Mouse (Mus musculus) kidney, embryonic 15.5 days (tissue): ENCODE measurements around the gene Tdrd7. TPM values are rescaled to one million over a fixed set of nuclear protein-coding genes. Genes with fewer than 3 reads are reported as not detected.

Experiments used
- ATAC-seq: fragments of 200-750 bp; cut with Nextera tagmentation; replicated peaks from 2 replicates; pipeline ENCODE4 v1.8.0; 2017; ENCODE audit warnings: moderate TSS enrichment; ENCODE audit not compliant: low FRiP score
- H3K27ac ChIP-seq: fragments of 300-500 bp; sonication (generic); 2 replicates; pipeline ENCODE4 v1.5.1; 2015; ENCODE audit warnings: mild to moderate bottlenecking, inconsistent platforms
- H3K27me3 ChIP-seq: fragments of 300-500 bp; sonication (generic); 2 replicates; pipeline ENCODE4 v1.6.1; 2015; ENCODE audit warnings: inconsistent platforms
- H3K36me3 ChIP-seq: fragments of 300-500 bp; sonication (generic); 2 replicates; pipeline ENCODE4 v1.6.1; 2015; ENCODE audit warnings: inconsistent platforms
- H3K4me1 ChIP-seq: fragments of 300-500 bp; sonication (generic); 2 replicates; pipeline ENCODE4 v1.6.1; 2015; ENCODE audit warnings: inconsistent platforms
- H3K4me2 ChIP-seq: fragments of 300-500 bp; sonication (generic); 2 replicates; pipeline ENCODE4 v1.6.1; 2015; ENCODE audit warnings: moderate library complexity, mild to moderate bottlenecking, inconsistent platforms
- H3K4me3 ChIP-seq: fragments of 300-500 bp; sonication (generic); replicated peaks from 2 replicates; pipeline ENCODE4 v1.5.1; 2015; ENCODE audit warnings: mild to moderate bottlenecking, inconsistent platforms
- H3K9ac ChIP-seq: fragments of 300-500 bp; sonication (generic); 2 replicates; pipeline ENCODE4 v1.6.1; 2015; ENCODE audit warnings: mild to moderate bottlenecking, inconsistent platforms
- H3K9me3 ChIP-seq: fragments of 300-500 bp; sonication (generic); replicated peaks from 2 replicates; pipeline ENCODE4 v1.6.1; 2016; ENCODE audit warnings: inconsistent platforms
- WGBS: fragments of 180-500 bp; shearing (Covaris S2); methylation state at CpG from one replicate; pipeline ENCODE4 v1.1.7; 2015; ENCODE audit warnings: mixed read lengths; 5-methylcytosine and 5-hydroxymethylcytosine counted together
- polyA plus RNA-seq: library from polyadenylated mRNA; unstranded; fragments of >200 nt; fragmentation: Nextera tagmentation; extraction: Ambion mirVana; gene quantifications from 2 replicates; pipeline ENCODE4 v1.2.1, GENCODE M21; 2015

Tdrd7 gene
- polyA plus RNA-seq, 1 experiment from 2014 or later = 19.3 TPM

DNA sequence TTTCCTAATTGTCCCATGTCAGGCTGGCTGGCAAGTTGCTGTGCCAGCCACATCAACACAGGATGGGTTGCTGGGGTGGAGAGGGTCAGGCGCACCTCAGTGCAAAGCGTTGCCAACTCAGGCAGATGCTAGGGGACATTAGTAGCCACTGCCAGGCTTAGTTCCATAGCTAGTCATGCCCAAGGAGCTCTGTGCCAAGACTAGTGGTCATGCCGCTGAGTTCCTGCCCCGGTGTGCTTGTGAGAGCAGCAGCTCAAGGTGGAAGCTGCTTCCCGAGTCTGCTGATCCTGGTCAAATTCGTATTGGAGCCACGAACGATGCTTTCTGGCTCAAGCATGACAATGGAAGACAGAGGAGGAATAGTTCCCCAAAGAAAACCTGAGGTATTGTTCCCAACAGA lies 9.0 kb upstream of the Tdrd7 start:
- no peaks in the 10 kb centered on the region for H3K36me3 ChIP-seq
- no peaks in the 10 kb centered on the region for H3K9me3 ChIP-seq
- no peak overlapping the region for H3K27ac ChIP-seq
- no peaks in the 10 kb centered on the region for H3K4me1 ChIP-seq
- WGBS = 94% methylated on average over 8 of the region's 8 CpGs
- no peaks in the 10 kb centered on the region for H3K27me3 ChIP-seq
- no peak for ATAC-seq
- H3K9ac ChIP-seq = no peak overlapping the region
- no peak overlapping the region for H3K4me2 ChIP-seq
- no peak overlapping the region for H3K4me3 ChIP-seq

DNA sequence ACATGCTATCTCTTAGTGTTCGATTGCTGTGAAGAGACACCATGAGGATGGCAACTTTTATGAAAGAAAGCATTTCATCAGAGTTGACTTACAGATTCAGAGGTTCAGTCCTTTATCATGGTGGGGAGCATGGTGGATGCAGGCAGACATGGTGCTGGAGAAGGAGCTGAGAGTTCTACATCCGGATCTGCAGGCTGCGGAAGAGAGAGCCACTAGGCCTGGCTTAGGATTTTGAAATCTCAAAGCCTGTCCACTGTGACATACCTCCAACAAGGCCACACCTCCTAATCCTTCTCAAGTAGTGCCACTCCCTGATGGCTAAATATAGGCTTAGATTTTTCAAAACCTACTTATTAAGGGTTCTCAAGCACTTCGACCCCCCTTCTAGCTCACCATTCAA lies 8.4 kb upstream of the Tdrd7 start:
- H3K4me2 ChIP-seq = no peak overlapping the region
- no peaks in the 10 kb centered on the region for H3K4me1 ChIP-seq
- H3K9me3 ChIP-seq = no peaks in the 10 kb centered on the region
- H3K27ac ChIP-seq = no peak overlapping the region
- H3K27me3 ChIP-seq = no peaks in the 10 kb centered on the region
- H3K9ac ChIP-seq = no peak overlapping the region
- H3K4me3 ChIP-seq = no peak overlapping the region
- ATAC-seq = no peak
- H3K36me3 ChIP-seq = no peaks in the 10 kb centered on the region
- 95% methylated on average over 4 of the region's 4 CpGs for WGBS

DNA sequence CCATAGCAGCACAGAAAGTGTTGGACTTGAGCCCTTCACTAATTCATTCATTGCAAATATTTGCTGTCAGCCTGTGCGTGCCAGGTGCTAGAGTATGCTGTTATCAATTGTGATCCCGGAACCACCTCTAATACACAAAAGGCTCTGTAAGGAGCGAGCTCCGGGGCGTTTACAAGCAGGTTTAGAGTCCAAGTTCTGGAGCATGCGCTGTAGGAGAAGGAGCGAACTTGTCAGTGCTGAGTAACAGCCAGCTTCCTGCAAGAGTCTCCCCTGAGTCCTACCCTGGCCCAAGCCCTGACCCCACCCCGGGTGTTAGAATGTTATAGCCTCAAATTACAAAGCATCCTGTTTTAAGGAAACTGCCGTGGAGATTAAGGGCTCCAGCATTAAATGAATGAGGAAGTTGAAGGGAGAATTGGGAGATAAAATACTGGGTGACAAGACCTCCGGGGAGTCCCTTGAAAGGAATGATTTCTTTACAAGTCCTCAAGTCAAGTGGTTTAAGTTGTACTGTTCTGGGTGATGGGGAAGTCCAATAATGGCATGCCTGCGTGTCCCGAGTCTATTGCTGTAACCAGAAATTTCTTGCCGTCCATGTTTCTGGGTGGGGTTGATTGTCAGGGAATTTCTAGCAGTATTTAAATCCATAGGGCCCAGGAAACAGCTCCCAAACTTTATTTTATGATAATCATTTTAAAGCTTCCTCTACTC lies 758 bp downstream of the Tdrd7 start:
- H3K27ac ChIP-seq = peak overlapping the region; percentile 84
- H3K36me3 ChIP-seq = no peaks in the 10 kb centered on the region
- H3K9ac ChIP-seq = no peak overlapping the region

DNA sequence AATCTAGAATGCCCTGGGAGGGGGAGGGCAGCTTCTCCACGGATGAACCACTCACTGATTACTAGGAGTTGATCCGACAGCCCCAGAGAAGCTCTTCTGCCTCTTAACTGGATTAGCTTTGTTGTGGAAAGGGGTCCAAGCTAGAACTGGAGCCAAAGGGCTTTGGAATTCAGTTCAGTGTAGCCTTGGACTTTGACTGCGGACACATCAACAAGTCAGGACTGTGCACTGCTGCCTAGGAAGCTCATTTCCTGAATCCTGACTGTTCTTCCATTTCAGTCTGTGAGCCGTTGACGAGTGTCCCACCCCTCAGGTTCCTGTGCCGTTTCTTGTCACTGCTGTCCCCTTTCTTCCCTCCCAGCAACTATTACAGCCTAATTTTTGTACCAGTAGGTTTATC lies 1.6 kb downstream of the Tdrd7 start:
- H3K27me3 ChIP-seq = peaks cover 11% of the 10 kb centered on the region; the same call in 1 of the 2 replicates
- H3K9ac ChIP-seq = no peak overlapping the region
- H3K4me1 ChIP-seq = peaks cover 46% of the 10 kb centered on the region
- no peaks in the 10 kb centered on the region for H3K36me3 ChIP-seq
- H3K9me3 ChIP-seq = no peaks in the 10 kb centered on the region
- WGBS = 20% methylated on average over 6 of the region's 6 CpGs
- peak overlapping the region; percentile 84 for H3K27ac ChIP-seq
- ATAC-seq = no peak
- H3K4me2 ChIP-seq = peak overlapping the region; percentile 47
- H3K4me3 ChIP-seq = no peak overlapping the region

More for the DNA sequence above, 758 bp downstream of the Tdrd7 start:
- 0 out of 2 replicates have a peak, but pooled peaks have one; percentile 48 for ATAC-seq
- H3K4me1 ChIP-seq = peaks cover 46% of the 10 kb centered on the region
- peak overlapping the region; percentile 47 for H3K4me2 ChIP-seq
- H3K9me3 ChIP-seq = no peaks in the 10 kb centered on the region
- peaks cover 6% of the 10 kb centered on the region; the same call in 1 of the 2 replicates for H3K27me3 ChIP-seq
- 13% methylated on average over 13 of the region's 13 CpGs for WGBS
- H3K4me3 ChIP-seq = peak overlapping the region; percentile 6; the same call in 1 of the 2 replicates

DNA sequence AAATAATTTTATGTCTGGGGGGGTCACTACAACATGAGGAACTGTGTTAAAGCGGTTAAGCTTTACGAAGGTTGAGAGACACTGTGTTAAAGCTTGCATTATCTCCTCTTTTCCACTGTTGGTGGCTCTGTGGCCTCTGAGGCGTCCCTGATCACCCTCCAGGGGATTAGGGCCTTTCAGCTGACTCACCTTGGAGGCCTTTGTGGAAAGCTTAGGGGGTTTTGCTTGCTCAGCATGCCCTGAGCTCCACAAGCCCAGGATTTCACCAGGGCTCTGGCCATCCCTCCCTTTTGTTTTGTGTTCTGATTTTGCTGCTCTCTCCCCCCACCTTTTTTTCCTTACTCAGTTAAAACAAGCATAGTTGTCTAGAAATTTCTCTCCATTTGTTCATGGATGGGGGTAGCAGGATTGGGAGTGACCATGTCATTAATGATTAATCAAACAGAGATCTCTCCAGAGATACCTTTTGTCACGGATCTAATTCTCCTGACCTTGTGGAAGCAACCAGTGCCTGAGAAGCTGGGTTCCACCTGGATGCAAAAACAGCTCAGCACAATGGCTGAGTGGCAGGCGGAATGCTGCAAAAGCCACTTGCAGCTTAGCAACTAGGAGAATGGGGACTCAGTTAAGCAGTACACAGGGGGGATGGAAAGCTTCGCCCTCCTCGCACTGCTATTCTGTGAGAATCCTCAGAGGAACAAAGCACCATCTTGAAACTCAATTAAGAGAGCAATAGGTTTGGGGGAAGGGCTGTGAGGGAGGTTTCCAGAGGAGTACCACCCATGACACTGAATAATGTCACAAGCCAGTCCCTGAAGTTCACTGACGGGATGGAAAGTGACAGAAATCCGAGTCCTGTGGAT lies 2.6 kb downstream of the Tdrd7 start:
- no peak overlapping the region for H3K4me3 ChIP-seq
- H3K4me2 ChIP-seq = 0 out of 2 replicates have a peak overlapping the region, but pooled peaks have one; percentile 1
- WGBS = 55% methylated on average over 9 of the region's 9 CpGs
- 0 out of 2 replicates have a peak, but pooled peaks have one; percentile 6 for ATAC-seq
- no peak overlapping the region for H3K9ac ChIP-seq
- H3K36me3 ChIP-seq = no peaks in the 10 kb centered on the region
- peak overlapping the region; percentile 84 for H3K27ac ChIP-seq
- H3K9me3 ChIP-seq = no peaks in the 10 kb centered on the region
- peaks cover 48% of the 10 kb centered on the region for H3K4me1 ChIP-seq
- peaks cover 11% of the 10 kb centered on the region; the same call in 1 of the 2 replicates for H3K27me3 ChIP-seq

DNA sequence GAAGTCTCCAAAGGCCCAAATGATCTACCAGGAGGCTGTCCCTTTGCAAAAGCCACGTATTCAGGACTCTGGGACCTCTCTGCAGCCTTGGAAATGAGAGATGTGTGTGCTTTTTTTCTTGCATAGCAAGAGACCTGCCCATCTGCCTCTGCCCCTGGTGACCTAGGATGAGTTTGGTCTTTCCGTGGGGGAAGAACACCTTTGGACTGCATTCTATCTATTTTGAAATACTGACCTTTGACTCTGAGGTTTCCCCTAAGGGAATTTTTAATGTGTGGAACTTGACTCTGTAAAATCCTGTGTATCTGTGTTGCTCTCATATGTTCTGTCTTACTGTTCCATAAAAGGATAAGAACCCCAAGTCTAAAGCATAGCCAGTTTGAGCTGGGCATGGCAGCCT lies 3.9 kb downstream of the Tdrd7 start:
- 57% methylated on average over 2 of the region's 2 CpGs for WGBS
- H3K36me3 ChIP-seq = no peaks in the 10 kb centered on the region

DNA sequence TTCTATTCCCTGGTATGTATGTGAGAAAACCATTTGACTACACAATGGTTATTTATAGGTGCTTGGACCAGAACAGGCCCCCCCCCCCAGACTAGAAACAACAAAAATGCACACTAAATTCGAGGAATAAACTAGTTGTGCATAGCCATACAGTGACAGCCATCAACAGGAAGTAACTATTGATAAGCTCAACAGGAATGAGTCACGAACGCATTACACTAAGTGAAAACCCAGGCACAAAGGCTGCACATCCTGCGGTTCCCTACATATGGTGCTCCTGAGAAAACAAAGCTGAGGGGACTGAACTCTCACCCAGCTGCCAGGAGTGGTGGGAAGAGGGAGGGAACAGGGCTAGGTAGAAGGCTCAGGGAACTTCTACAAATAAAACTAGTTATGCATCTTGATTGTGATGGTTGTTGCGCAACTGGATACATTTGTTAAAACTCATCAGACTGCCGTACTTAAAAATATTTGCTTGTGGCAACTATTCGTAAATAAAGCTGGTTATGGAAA lies 5.0 kb downstream of the Tdrd7 start:
- Histone ChIP-seq H3K4me1 (peaks cover 52% of the 10 kb centered on the region), H3K27ac (no peak overlapping the region), H3K9ac (no peak overlapping the region), H3K9me3 (no peaks in the 10 kb centered on the region), H3K4me2 (no peak overlapping the region), H3K27me3 (peaks cover 27% of the 10 kb centered on the region; the same call in 1 of the 2 replicates), H3K4me3 (no peak overlapping the region), H3K36me3 (no peaks in the 10 kb centered on the region)
- ATAC-seq = no peak
- WGBS = 73% methylated on average over 7 of the region's 7 CpGs

More for the DNA sequence above, 3.9 kb downstream of the Tdrd7 start:
- H3K4me3 ChIP-seq = no peak overlapping the region
- ATAC-seq = no peak
- no peak overlapping the region for H3K9ac ChIP-seq
- H3K27ac ChIP-seq = 0 out of 2 replicates have a peak overlapping the region, but pooled peaks have one; percentile 84
- H3K9me3 ChIP-seq = no peaks in the 10 kb centered on the region
- H3K4me2 ChIP-seq = no peak overlapping the region
- H3K4me1 ChIP-seq = peaks cover 56% of the 10 kb centered on the region
- peaks cover 19% of the 10 kb centered on the region; the same call in 1 of the 2 replicates for H3K27me3 ChIP-seq

DNA sequence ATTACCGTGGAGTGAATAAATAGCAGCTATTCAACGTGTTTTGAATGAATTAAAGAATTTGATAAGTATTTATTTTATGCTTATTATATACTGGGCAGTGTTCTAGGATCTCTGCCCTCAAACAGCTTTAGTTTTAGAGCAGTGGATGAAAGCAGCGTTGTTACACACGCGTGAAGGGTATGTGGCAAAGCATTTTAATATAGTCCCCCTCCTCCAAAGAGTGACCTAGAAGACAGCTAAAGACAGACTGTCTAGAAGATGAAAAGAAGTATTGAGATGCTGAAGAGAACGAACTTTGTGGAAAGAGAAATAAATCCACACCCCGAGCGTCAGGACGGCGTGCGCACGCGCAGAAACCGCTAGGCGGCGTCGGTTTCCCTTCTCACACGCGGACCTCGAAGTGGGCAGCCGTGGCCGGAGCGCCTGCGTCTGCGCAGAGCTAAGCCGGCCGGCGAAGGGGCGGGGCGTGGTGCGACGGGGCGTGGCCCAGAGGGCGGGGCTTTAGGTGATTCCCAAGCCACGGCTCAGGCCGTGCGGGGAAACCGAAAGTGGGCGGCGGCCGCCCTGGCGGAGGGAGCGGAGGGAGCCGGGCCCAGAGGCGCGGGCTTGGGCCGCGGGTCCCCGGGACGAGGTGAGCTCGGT lies 6.8 kb downstream of the Tdrd7 start:
- Histone ChIP-seq H3K27ac (peak overlapping the region; percentile 71), H3K9ac (peak overlapping the region; percentile 67), H3K36me3 (no peaks in the 10 kb centered on the region), H3K9me3 (no peaks in the 10 kb centered on the region), H3K4me3 (peak overlapping the region; percentile 76), H3K4me2 (peak overlapping the region; percentile 78), H3K27me3 (peaks cover 27% of the 10 kb centered on the region; the same call in 1 of the 2 replicates), H3K4me1 (peaks cover 34% of the 10 kb centered on the region)
- peak; percentile 99 for ATAC-seq
- WGBS = 3% methylated on average over 35 of the region's 51 CpGs

DNA sequence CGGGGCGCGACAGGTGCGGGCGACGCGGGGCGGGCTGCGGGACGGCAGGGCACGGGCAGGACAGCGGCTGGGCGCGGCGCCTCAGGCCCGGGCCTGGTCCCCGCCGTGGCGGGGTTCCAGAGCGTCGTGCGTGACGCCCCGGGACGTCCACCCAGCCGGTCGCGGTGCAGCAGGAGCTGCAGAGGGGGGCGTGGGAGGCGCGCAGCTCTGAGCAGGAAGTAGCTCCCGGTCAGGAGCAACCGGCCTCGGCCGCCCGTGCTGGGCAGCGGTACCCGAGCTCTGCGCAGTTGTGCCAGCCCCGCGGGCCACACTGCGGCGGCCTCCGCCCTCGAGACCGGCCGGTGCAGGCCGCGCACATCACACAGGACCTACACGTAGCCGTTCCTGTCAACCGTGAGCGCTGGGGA lies 7.3 kb downstream of the Tdrd7 start:
- peaks cover 27% of the 10 kb centered on the region; the same call in 1 of the 2 replicates for H3K27me3 ChIP-seq
- H3K4me2 ChIP-seq = peak overlapping the region; percentile 78
- peak overlapping the region; percentile 67 for H3K9ac ChIP-seq
- no peaks in the 10 kb centered on the region for H3K9me3 ChIP-seq
- WGBS = under 1% methylated on average over 50 of the region's 53 CpGs
- no peaks in the 10 kb centered on the region for H3K36me3 ChIP-seq
- peak overlapping the region; percentile 76 for H3K4me3 ChIP-seq
- peak; percentile 82 for ATAC-seq
- H3K4me1 ChIP-seq = peaks cover 29% of the 10 kb centered on the region
- H3K27ac ChIP-seq = peak overlapping the region; percentile 71

DNA sequence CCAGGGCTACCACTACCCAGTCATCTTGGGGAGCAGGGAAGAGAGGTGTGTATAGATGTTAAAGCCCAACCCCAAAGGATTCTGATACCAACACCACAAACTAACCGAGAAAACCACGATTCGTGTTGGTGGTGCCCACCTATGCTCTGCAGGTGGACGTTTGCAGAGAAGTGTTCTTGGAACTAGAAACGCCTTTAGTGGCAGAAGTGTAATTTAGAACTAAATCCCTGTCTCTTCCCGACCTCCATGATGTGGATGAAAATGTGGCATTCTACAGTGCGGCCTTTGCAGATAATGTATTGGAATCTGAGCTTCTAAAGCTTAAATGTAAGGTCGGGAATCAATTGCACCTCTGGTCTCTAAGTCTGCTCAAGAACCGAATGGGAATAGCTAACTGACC lies 7.8 kb downstream of the Tdrd7 start:
- Histone ChIP-seq H3K36me3 (no peaks in the 10 kb centered on the region), H3K4me3 (peak overlapping the region; percentile 76), H3K27ac (no peak overlapping the region), H3K4me1 (peaks cover 24% of the 10 kb centered on the region), H3K27me3 (peaks cover 27% of the 10 kb centered on the region; the same call in 1 of the 2 replicates), H3K4me2 (peak overlapping the region; percentile 78), H3K9ac (peak overlapping the region; percentile 67), H3K9me3 (no peaks in the 10 kb centered on the region)
- 35% methylated on average over 9 of the region's 9 CpGs for WGBS
- ATAC-seq = no peak

DNA sequence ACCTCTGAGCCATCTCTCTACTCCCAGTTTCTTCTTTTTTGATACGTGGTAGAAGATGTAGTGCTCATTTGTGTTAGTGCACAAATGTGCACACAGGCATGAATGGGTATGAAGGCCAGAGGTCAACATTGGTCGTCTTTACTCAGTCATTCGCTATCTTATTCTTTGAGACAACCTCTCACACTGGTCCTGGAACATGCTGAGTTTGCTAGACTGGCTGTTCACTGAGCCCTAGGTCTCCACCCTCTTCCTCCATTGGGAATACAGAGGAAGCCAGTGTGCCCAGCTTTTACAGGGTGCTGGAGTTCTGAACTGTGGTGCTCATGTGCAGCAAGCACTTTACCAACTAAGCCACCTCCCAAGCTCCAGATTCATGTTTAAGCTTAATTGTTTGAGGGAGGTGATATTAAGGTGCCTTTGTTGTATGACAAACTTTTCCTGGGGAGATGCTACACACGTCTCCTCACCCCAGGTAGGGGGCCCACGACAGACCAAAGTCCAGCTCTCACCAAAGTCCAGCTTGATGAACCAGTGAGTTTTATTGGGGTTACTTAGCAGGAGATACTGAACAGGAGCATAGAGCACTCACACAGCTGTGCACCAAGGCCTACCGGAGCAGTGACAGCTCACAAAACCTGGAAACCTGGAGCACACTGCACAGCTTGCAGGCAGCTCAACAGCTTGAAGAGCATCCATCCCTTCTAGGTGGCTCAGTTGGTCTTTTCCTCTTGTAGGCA lies 12.0 kb downstream of the Tdrd7 start:
- peaks cover 24% of the 10 kb centered on the region; the same call in 1 of the 2 replicates for H3K27me3 ChIP-seq
- 86% methylated on average over 6 of the region's 6 CpGs for WGBS
- no peak overlapping the region for H3K4me2 ChIP-seq
- H3K4me3 ChIP-seq = no peak overlapping the region
- no peaks in the 10 kb centered on the region for H3K36me3 ChIP-seq
- no peaks in the 10 kb centered on the region for H3K9me3 ChIP-seq
- peaks cover 13% of the 10 kb centered on the region for H3K4me1 ChIP-seq
- H3K9ac ChIP-seq = no peak overlapping the region
- ATAC-seq = no peak
- H3K27ac ChIP-seq = no peak overlapping the region
